Mouse (Mus musculus) embryonic facial prominence, embryonic 15.5 days (tissue): ENCODE results near the gene Zcchc4. TPM values are rescaled to one million over a fixed set of nuclear protein-coding genes. Genes with fewer than 3 reads are reported as not detected.
"Not testable (repeated sequence)": the region's sequence is repeated elsewhere in the genome, so short reads cannot be mapped to it uniquely, and the experiment has no call there.

Experiments
- ATAC-seq: fragments of 200-750 bp; cut with Nextera tagmentation; 2 replicates; pipeline ENCODE4 v1.8.0; 2017; ENCODE audit warnings: low read depth, moderate TSS enrichment; ENCODE audit not compliant: insufficient number of reproducible peaks, low FRiP score, low TSS enrichment
- H3K27ac ChIP-seq: fragments of 300-500 bp; sonication (generic); replicated peaks from 2 replicates; pipeline ENCODE4 v1.5.1; 2015; ENCODE audit warnings: mild to moderate bottlenecking, inconsistent platforms
- H3K27me3 ChIP-seq: fragments of 300-500 bp; sonication (generic); 2 replicates; pipeline ENCODE4 v1.6.1; 2015; ENCODE audit warnings: inconsistent platforms
- H3K36me3 ChIP-seq: fragments of 300-500 bp; sonication (generic); 2 replicates; pipeline ENCODE4 v1.6.1; 2015; ENCODE audit warnings: mild to moderate bottlenecking, inconsistent platforms
- H3K4me1 ChIP-seq: fragments of 300-500 bp; sonication (generic); 2 replicates; pipeline ENCODE4 v1.6.1; 2015; ENCODE audit warnings: inconsistent platforms
- H3K4me2 ChIP-seq: fragments of 300-500 bp; sonication (generic); replicated peaks from 2 replicates; pipeline ENCODE4 v1.6.1; 2015; ENCODE audit warnings: mild to moderate bottlenecking, inconsistent platforms
- H3K4me3 ChIP-seq: fragments of 300-500 bp; sonication (generic); replicated peaks from 2 replicates; pipeline ENCODE4 v1.5.1; 2015; ENCODE audit warnings: mild to moderate bottlenecking, inconsistent platforms
- H3K9ac ChIP-seq: fragments of 300-500 bp; sonication (generic); 2 replicates; pipeline ENCODE4 v1.6.1; 2015; ENCODE audit warnings: inconsistent platforms
- H3K9me3 ChIP-seq: fragments of 300-500 bp; sonication (generic); replicated peaks from 2 replicates; pipeline ENCODE4 v1.6.1; 2016; ENCODE audit warnings: inconsistent platforms
- WGBS: fragments of 180-500 bp; shearing (Covaris S2); methylation state at CpG from one replicate; pipeline ENCODE4 v1.1.7; 2015; 5-methylcytosine and 5-hydroxymethylcytosine counted together
- polyA plus RNA-seq: library from polyadenylated mRNA; unstranded; fragments of >200 nt; fragmentation: Nextera tagmentation; extraction: Ambion mirVana; gene quantifications from 2 replicates; pipeline ENCODE4 v1.2.1, GENCODE M21; 2015

Zcchc4 gene
- polyA plus RNA-seq, 1 experiment from 2014 or later, result 17.4 TPM

DNA sequence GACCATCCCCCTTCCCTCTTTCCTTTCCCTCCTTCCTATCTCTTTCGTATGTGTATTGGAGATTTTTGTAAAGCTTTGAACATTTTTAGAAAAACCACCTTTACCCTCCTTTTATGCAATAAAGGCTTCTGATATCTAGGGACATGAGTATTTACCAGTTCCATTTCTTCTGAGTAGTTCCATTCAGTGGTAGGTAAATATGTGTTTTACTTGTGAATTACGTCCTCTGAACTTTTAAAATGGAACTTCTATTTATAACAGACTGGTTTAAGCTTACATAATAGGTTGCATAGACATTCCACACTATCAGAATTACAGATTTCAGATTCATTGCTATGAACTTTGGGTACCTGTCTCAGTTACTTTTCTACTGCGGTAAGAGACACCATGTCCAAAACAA is 19.9 kb upstream of the Zcchc4 start:
- WGBS, result 95% methylated on average over 3 of the region's 3 CpGs
- Histone ChIP-seq H3K4me2 (no peak overlapping the region), H3K27ac (no peak overlapping the region), H3K27me3 (no peaks in the 10 kb centered on the region), H3K4me3 (no peak overlapping the region), H3K4me1 (no peaks in the 10 kb centered on the region), H3K36me3 (peaks cover 11% of the 10 kb centered on the region; the same call in 1 of the 2 replicates), H3K9me3 (no peaks in the 10 kb centered on the region), H3K9ac (no peak overlapping the region)
- no peak for ATAC-seq

DNA sequence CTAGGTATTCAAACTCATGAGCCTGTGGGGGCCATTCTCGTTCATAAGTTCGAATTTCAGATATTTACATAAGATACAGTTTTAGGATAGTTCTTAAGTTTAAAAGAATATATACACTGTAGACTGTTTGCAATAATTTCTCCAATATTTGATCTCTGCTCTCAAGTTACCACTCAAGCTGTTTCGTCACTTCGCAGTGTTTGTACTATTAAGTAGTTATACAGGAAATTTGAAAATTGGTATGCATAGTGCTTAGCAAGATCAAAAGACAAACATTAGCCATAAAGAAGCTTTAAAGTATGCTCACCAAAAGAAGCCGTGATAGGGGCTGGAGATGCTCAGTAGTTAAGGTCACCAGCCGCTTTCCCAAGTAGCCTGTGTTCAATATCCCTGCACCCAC is 19.2 kb upstream of the Zcchc4 start:
- Histone ChIP-seq H3K27ac (no peak overlapping the region), H3K27me3 (no peaks in the 10 kb centered on the region), H3K4me2 (no peak overlapping the region), H3K4me3 (no peak overlapping the region), H3K9me3 (no peaks in the 10 kb centered on the region), H3K36me3 (peaks cover 11% of the 10 kb centered on the region; the same call in 1 of the 2 replicates), H3K4me1 (no peaks in the 10 kb centered on the region), H3K9ac (no peak overlapping the region)
- whole genome bisulfite sequencing, result 82% methylated on average over 6 of the region's 6 CpGs
- ATAC-seq, result no peak

DNA sequence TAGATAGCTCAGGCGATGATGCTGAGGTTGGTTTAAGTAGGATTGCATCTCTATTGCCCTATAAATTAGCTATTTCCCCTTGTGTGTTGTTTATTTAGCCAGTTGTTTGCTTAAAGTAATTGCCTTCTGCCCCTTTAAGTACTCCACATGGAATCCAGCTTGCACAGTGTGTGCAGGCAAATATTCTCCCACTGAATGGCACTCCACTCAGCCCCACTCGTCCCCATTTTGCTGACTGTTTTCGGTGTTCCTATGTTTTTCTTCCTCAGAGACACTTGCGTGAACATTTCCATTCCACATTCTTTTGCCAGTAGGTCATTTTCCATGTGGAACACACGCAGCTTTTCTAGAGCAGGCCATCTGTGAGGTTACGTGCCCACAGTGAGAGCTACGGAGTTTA is 12.6 kb upstream of the Zcchc4 start:
- H3K4me2 ChIP-seq, result no peak overlapping the region
- no peak for ATAC-seq
- no peaks in the 10 kb centered on the region for H3K9me3 ChIP-seq
- peaks cover 18% of the 10 kb centered on the region for H3K36me3 ChIP-seq
- no peaks in the 10 kb centered on the region for H3K4me1 ChIP-seq
- H3K9ac ChIP-seq, result no peak overlapping the region
- no peak overlapping the region for H3K27ac ChIP-seq
- no peak overlapping the region for H3K4me3 ChIP-seq
- H3K27me3 ChIP-seq, result no peaks in the 10 kb centered on the region
- 78% methylated on average over 7 of the region's 7 CpGs for WGBS

DNA sequence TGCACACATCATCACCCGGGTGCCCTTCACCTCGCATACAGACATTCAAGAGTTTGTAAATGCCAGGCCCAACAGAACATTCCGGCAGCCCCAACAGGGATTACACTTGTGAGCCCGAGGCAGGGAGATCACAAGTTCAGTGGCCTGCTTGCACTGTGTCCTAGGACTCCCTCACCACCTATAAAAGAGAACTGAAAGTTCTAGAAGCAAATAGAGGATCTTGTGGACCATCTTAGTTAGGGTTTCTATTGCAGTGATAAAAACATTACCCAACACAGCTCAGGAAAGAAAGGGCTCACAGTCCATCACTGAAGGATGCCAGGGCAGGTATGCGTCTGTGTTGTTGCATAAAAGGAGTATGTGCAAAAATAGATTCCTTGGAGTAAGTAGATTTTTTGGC is 942 bp upstream of the Zcchc4 start:
- no peak overlapping the region for H3K4me3 ChIP-seq
- peaks cover 10% of the 10 kb centered on the region for H3K36me3 ChIP-seq
- no peak for ATAC-seq
- no peak overlapping the region for H3K27ac ChIP-seq
- H3K4me1 ChIP-seq, result no peaks in the 10 kb centered on the region
- no peak overlapping the region for H3K4me2 ChIP-seq
- WGBS, result 88% methylated on average over 5 of the region's 5 CpGs
- no peaks in the 10 kb centered on the region for H3K9me3 ChIP-seq
- H3K9ac ChIP-seq, result no peak overlapping the region
- no peaks in the 10 kb centered on the region for H3K27me3 ChIP-seq

DNA sequence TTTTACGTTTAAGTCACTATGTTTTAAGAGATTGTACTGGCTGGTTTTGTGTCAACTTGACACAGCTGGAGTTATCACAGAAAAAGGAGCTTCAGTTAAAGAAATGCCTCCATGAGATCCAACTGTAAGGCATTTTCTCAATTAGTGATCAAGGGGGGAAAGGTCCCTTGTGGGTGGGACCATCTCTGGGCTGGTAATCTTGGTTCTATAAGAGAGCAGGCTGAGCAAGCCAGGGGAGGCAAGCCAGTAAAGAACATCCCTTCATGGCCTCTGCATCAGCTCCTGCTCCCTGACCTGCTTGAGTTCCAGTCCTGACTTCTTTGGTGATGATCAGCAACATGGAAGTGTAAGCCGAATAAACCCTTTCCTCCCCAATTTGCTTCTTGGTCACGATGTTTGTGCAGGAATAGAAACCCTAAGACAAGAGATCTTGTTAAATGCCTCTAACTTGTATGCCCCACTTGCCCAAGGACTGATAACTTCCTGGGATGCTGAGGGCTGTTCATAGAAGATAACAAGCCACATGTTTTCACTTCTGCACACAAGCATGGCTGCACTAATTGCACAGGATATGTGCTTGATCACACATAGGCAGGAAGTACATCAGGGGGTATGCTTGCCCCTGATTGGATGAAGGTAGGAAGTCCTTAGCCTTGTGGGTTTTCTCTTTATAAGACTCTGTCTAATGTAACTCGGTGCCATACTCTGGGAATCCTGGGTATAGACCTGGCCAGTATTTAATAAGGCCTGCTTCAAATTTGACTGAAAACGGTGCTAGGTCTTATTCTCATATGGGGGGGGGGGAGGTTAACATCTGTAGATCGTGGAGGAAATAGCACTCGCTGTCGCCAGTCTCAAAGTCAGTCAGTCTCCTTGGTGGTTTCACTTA is 1.5 kb downstream of the Zcchc4 start:
- 85% methylated on average over 8 of the region's 8 CpGs for WGBS
- H3K36me3 ChIP-seq, H3K27ac ChIP-seq, H3K9me3 ChIP-seq, H3K4me2 ChIP-seq, H3K27me3 ChIP-seq, H3K4me3 ChIP-seq, ATAC-seq, H3K9ac ChIP-seq, H3K4me1 ChIP-seq: not testable (repeated sequence)

DNA sequence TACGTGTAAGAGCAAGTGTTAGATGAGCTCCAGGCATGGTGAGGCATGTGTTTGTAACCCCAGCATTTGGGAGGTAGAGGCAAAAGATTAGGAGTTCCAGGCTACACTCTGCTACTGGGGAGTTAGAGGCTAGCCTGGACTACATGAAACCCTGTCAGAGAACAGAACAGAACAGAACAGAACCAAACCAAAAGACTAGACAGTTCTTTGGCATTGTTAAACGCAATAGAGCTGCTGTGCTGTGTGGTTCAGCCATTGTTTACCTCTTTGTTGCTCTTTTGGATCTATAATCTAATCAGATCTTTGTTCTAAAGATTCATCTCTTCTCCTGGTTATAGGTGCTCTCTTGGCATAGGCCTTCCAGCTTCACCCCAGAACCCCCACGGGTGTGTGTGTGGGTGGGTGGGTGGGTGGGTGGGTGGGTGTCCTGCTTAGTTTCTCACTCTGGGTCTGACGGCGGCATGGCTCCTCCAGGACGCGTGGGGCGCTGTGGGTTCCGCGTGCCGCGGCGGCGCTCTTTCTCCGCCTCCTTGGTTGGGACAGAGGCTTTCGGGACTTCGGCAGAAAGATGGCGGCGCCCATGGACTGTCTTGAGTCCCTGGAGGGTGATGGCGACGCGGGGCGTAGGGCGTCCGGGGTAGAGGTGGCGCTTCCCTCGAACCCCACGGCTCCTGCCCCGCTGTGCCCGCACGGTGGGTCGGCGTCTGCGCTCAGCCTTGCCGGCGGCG is 7.5 kb downstream of the Zcchc4 start:
- Histone ChIP-seq H3K36me3 (no peaks in the 10 kb centered on the region), H3K27me3 (no peaks in the 10 kb centered on the region), H3K9me3 (no peaks in the 10 kb centered on the region), H3K4me1 (no peaks in the 10 kb centered on the region), H3K4me3 (peak overlapping the region; percentile 68), H3K9ac (peak overlapping the region; percentile 41), H3K4me2 (peak overlapping the region; percentile 57), H3K27ac (peak overlapping the region; percentile 79)
- peak; percentile 93 for ATAC-seq
- WGBS, result 4% methylated on average over 37 of the region's 37 CpGs

DNA sequence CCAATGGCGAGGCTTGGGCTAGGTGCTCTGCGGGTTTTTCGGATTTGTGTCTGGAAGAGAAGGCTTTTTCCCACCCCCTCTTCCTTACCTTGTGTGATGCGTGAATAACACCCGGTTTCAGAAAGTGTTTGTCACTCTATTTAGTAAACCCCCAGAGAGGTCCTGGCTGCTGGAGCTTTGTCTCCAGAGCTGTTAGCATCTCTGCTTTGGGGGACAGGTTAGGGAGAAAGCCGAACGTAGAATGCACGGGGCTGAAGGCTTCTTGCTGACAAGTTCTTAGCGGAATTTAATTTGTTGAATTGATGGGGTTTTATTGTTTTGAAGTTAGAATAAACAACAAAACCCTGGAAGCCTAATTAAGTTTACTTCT is 8.0 kb downstream of the Zcchc4 start:
- ATAC-seq, result peak; percentile 43

DNA sequence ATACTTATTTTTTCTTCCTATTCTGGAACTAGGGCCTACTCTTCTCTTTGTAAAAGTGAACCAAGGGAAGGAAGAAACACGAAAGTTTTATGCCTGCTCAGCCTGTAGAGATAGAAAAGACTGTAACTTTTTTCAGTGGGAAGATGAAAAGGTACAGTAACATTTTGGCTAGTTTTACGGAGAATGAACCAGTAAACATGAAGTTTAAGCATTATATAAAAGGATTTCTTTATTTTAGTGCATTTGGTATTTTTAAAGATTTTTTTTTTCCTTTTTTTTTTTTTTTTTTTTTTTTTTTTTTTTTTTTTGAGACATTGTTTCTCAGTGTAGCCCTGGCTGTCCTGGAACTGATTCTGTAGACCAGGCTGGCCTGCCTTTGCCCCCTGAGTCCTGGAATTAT is 8.7 kb downstream of the Zcchc4 start:
- Histone ChIP-seq H3K9me3 (no peaks in the 10 kb centered on the region), H3K9ac (no peak overlapping the region), H3K27ac (no peak overlapping the region), H3K4me3 (no peak overlapping the region), H3K27me3 (no peaks in the 10 kb centered on the region), H3K4me2 (peak overlapping the region; percentile 57; the same call in 1 of the 2 replicates), H3K36me3 (peaks cover 5% of the 10 kb centered on the region; the same call in 1 of the 2 replicates), H3K4me1 (no peaks in the 10 kb centered on the region)
- ATAC-seq, result no peak
- 67% methylated on average over 2 of the region's 2 CpGs for WGBS

More for the DNA sequence above, 8.0 kb downstream of the Zcchc4 start:
- peak overlapping the region; percentile 57 for H3K4me2 ChIP-seq
- H3K9ac ChIP-seq, result peak overlapping the region; percentile 41
- H3K27me3 ChIP-seq, result no peaks in the 10 kb centered on the region
- H3K36me3 ChIP-seq, result no peaks in the 10 kb centered on the region
- under 1% methylated on average over 9 of the region's 9 CpGs for WGBS
- H3K9me3 ChIP-seq, result no peaks in the 10 kb centered on the region
- peak overlapping the region; percentile 68 for H3K4me3 ChIP-seq
- peak overlapping the region; percentile 79 for H3K27ac ChIP-seq
- no peaks in the 10 kb centered on the region for H3K4me1 ChIP-seq

DNA sequence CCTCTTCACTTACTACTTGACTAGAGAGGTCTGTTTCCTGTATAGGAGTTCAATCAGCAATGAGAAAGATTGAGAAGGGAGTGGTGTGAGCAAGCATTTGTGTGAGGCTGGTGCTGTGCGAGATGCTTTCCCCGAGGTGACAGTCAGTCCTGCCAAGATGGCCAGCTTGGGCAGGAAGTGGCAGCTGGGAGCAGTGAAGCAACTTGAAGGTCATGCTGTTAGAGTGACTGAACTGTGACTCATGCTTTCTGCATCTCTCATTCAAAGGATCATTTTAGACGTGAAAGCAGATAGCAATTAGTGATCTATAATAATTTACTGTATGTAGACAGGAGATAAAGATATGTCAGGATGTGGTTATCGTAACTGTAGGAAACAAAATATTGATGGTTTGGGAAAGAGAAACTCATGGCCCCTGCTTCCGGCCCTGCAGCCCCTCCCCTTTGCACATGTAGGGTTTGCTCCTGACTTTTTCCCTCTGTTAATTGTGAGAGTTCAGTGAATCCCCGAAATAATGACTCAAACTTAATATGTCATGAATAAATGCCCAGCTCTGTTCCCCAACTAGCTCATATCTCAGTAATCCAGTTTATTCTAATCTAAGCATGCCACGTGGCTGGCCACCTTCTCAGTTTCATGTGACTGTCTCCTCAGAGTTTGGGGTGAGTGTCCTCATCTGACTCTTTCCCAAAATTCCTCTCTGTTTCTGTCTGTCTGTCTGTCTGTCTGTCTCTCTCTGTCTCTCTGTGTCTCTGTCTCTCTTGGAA is 11.5 kb downstream of the Zcchc4 start:
- no peak overlapping the region for H3K9ac ChIP-seq
- H3K27me3 ChIP-seq, result no peaks in the 10 kb centered on the region
- H3K4me1 ChIP-seq, result no peaks in the 10 kb centered on the region
- peaks cover 6% of the 10 kb centered on the region; the same call in 1 of the 2 replicates for H3K36me3 ChIP-seq
- H3K27ac ChIP-seq, result no peak overlapping the region
- H3K4me3 ChIP-seq, result no peak overlapping the region
- 84% methylated on average over 7 of the region's 7 CpGs for WGBS
- no peak overlapping the region for H3K4me2 ChIP-seq
- H3K9me3 ChIP-seq, result no peaks in the 10 kb centered on the region
- no peak for ATAC-seq

DNA sequence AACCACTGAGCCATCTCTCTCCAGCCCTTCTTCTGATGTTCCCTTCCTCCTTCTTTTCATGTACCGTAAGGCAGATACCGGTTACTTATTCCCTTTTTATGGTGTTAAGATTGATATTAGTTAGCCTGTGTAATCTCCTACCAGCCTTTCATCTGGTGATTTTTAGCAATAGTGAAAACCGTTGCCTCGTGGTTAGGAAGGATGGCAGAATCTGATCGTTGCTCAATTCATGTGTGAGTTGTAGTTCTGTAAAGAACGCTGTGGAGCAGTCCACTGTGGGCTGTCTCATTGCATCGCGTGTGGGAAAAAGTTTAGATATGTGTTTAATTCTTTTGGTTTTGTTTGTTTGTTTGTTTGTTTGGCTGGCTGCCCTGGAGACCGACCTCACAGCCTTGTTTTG is 18.0 kb downstream of the Zcchc4 start:
- Histone ChIP-seq H3K4me2 (no peak overlapping the region), H3K9ac (no peak overlapping the region), H3K36me3 (peaks cover 31% of the 10 kb centered on the region), H3K27ac (no peak overlapping the region), H3K4me3 (no peak overlapping the region), H3K27me3 (no peaks in the 10 kb centered on the region), H3K9me3 (no peaks in the 10 kb centered on the region), H3K4me1 (no peaks in the 10 kb centered on the region)
- no peak for ATAC-seq
- 91% methylated on average over 9 of the region's 9 CpGs for WGBS

DNA sequence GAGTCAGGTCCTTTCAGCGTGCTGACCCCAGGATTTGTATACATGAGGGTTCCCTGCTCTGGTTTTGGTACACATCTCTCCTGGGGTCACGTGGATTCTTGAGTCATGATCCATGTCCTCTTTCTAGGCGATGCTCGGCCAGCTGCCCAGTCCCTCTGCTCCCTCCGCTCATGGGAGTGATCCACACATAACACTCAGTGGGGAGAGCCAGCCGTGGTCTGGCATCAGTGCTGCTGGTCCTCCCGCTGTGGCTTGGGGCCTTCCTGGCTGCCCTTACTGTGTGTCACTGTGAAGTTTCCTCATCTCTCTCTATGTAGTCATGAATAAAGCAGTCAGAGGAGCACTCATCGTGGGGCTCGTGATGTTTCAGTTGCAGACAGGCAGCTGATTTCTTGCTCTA is 18.9 kb downstream of the Zcchc4 start:
- no peaks in the 10 kb centered on the region for H3K4me1 ChIP-seq
- no peak overlapping the region for H3K9ac ChIP-seq
- H3K27ac ChIP-seq, result no peak overlapping the region
- peaks cover 26% of the 10 kb centered on the region for H3K36me3 ChIP-seq
- no peaks in the 10 kb centered on the region for H3K9me3 ChIP-seq
- no peak overlapping the region for H3K4me2 ChIP-seq
- WGBS, result 85% methylated on average over 9 of the region's 9 CpGs
- no peak overlapping the region for H3K4me3 ChIP-seq
- H3K27me3 ChIP-seq, result no peaks in the 10 kb centered on the region
- ATAC-seq, result no peak
